In genomic region chr10:108184763-108185162, GRCm38 (mm10) we compare ENCODE assay signal across 20 mouse cellular contexts. TPM values are rescaled to one million over a fixed set of nuclear protein-coding genes. Genes with fewer than 3 reads are reported as not detected.
A peak's percentile ranks its signal among the peaks of the same experiment; 100 is the strongest.
DNase-seq lines count a peak whose midpoint lies in the region; ATAC-seq and TF ChIP-seq lines count a peak whose summit lies in the region.
"Had no signal": no experiment of that assay in that cellular context is flagged by ENCODE, and none has a peak within 500 bp of the region (broad histone marks: within the 10 kb centered on the region; RNA-seq: fewer than 3 reads in every experiment).

No protein-coding gene starts in this region.

- H3K4me1 ChIP-seq in forebrain, embryonic 14.5 days (ENCODE audit: control insufficient read depth, insufficient read depth, low read length): no peaks in the 10 kb centered on the region
- H3K4me1 ChIP-seq in forebrain, embryonic 15.5 days: no peaks in the 10 kb centered on the region; the same call in 1 of the 2 replicates
- H3K4me1 ChIP-seq in kidney, postnatal 0 days (replicated peaks; ENCODE audit: insufficient read depth, low read length): no peaks in the 10 kb centered on the region; the same call in 1 of the 2 replicates
- H3K4me1 ChIP-seq in midbrain, postnatal 0 days (ENCODE audit: insufficient read depth, low read length): 0 out of 2 replicates have a peak, but pooled peaks cover under 1% of the 10 kb centered on the region
- 0 out of 2 replicates have a peak, but pooled peaks cover 2% of the 10 kb centered on the region for H3K4me1 ChIP-seq in midbrain, embryonic 13.5 days (replicated peaks)
- peaks cover 12% of the 10 kb centered on the region; the same call in 1 of the 2 replicates for H3K4me1 ChIP-seq in neural tube, embryonic 15.5 days
- H3K4me1 ChIP-seq: limb, embryonic 10.5 days; neural tube, embryonic 12.5 days had no signal

- ATAC-seq in forebrain, embryonic 14.5 days: no peak
- ATAC-seq in forebrain, embryonic 15.5 days (replicated peaks): no peak
- no peak for ATAC-seq in kidney, postnatal 0 days (replicated peaks; ENCODE audit: low FRiP score, low read depth)
- no peak for ATAC-seq in midbrain, postnatal 0 days (ENCODE audit: low FRiP score)
- ATAC-seq in midbrain, embryonic 13.5 days: no peak
- ATAC-seq in neural tube, embryonic 15.5 days (ENCODE audit: low FRiP score): no peak
- ATAC-seq: intestine, embryonic 15.5 days; liver, embryonic 12.5 days; midbrain, embryonic 15.5 days had no signal

- no peak overlapping the region for H3K4me3 ChIP-seq in forebrain, embryonic 14.5 days (ENCODE audit: low read depth, low read length)
- H3K4me3 ChIP-seq in forebrain, embryonic 15.5 days: no peak overlapping the region
- H3K4me3 ChIP-seq in kidney, postnatal 0 days (replicated peaks; ENCODE audit: low read depth, low read length): no peak overlapping the region
- no peak overlapping the region for H3K4me3 ChIP-seq in midbrain, postnatal 0 days (ENCODE audit: low read depth, low read length)
- H3K4me3 ChIP-seq in midbrain, embryonic 13.5 days (replicated peaks): no peak overlapping the region
- no peak overlapping the region for H3K4me3 ChIP-seq in neural tube, embryonic 15.5 days (replicated peaks)
- H3K4me3 ChIP-seq: forebrain, embryonic 13.5 days; intestine, embryonic 15.5 days; limb, embryonic 10.5 days; liver, embryonic 12.5 days; midbrain, embryonic 15.5 days; neural tube, embryonic 12.5 days had no signal

- WGBS in forebrain, embryonic 14.5 days: 86% methylated on average over 8 of the region's 8 CpGs
- 75% methylated on average over 8 of the region's 8 CpGs for WGBS in forebrain, embryonic 15.5 days
- WGBS in kidney, postnatal 0 days: 51% methylated on average over 8 of the region's 8 CpGs
- WGBS in midbrain, postnatal 0 days: 73% methylated on average over 8 of the region's 8 CpGs
- WGBS in midbrain, embryonic 13.5 days: 80% methylated on average over 8 of the region's 8 CpGs
- 70% methylated on average over 8 of the region's 8 CpGs for WGBS in neural tube, embryonic 15.5 days

- DNase-seq in forebrain, embryonic 14.5 days (ENCODE audit: low spot score): peak; percentile 10
- peak; percentile 38 for DNase-seq in kidney, postnatal 0 days (ENCODE audit: low spot score)
- DNase-seq in kidney, adult 8-10 months: no peak
- DNase-seq in midbrain, postnatal 0 days (ENCODE audit: low spot score): peak; percentile 12
- DNase-seq in spleen, postnatal 10 days (ENCODE audit: low spot score in 2 of 2): no peak
- DNase-seq: cerebellum, postnatal 14 days; gastrocnemius, postnatal 36 days; kidney, postnatal 10 days; right cerebral cortex, postnatal 4 days; thymus, postnatal 4 days had no signal

- no peak overlapping the region for H3K9ac ChIP-seq in forebrain, embryonic 14.5 days (ENCODE audit: low read length)
- no peak overlapping the region for H3K9ac ChIP-seq in forebrain, embryonic 15.5 days (replicated peaks)
- H3K9ac ChIP-seq in kidney, postnatal 0 days (ENCODE audit: low read depth, low read length): no peak overlapping the region
- no peak overlapping the region for H3K9ac ChIP-seq in midbrain, postnatal 0 days (replicated peaks; ENCODE audit: low read length, poor library complexity, severe bottlenecking)
- no peak overlapping the region for H3K9ac ChIP-seq in midbrain, embryonic 13.5 days (replicated peaks)
- H3K9ac ChIP-seq in neural tube, embryonic 15.5 days (replicated peaks): no peak overlapping the region
- H3K9ac ChIP-seq: forebrain, embryonic 13.5 days; intestine, embryonic 15.5 days; liver, embryonic 12.5 days; midbrain, embryonic 15.5 days; neural tube, embryonic 12.5 days had no signal

- H3K27ac ChIP-seq in forebrain, embryonic 14.5 days (ENCODE audit: low read depth, low read length): no peak overlapping the region
- H3K27ac ChIP-seq in forebrain, embryonic 15.5 days (replicated peaks): no peak overlapping the region
- H3K27ac ChIP-seq in kidney, postnatal 0 days: no peak overlapping the region
- H3K27ac ChIP-seq in midbrain, postnatal 0 days (ENCODE audit: low read depth, low read length): no peak overlapping the region
- no peak overlapping the region for H3K27ac ChIP-seq in midbrain, embryonic 13.5 days
- peak overlapping the region; percentile 28 for H3K27ac ChIP-seq in neural tube, embryonic 15.5 days (replicated peaks)
- H3K27ac ChIP-seq: forebrain, embryonic 13.5 days; intestine, embryonic 15.5 days; limb, embryonic 10.5 days; liver, embryonic 12.5 days; macrophage; midbrain, embryonic 15.5 days; neural tube, embryonic 12.5 days had no signal

- H3K36me3 ChIP-seq in forebrain, embryonic 14.5 days (ENCODE audit: control insufficient read depth, insufficient read depth, low read length): no peaks in the 10 kb centered on the region
- no peaks in the 10 kb centered on the region for H3K36me3 ChIP-seq in forebrain, embryonic 15.5 days
- no peaks in the 10 kb centered on the region for H3K36me3 ChIP-seq in kidney, postnatal 0 days (ENCODE audit: insufficient read depth, low read length)
- H3K36me3 ChIP-seq in midbrain, postnatal 0 days (ENCODE audit: insufficient read depth, low read length): no peaks in the 10 kb centered on the region
- H3K36me3 ChIP-seq in midbrain, embryonic 13.5 days: no peaks in the 10 kb centered on the region
- no peaks in the 10 kb centered on the region for H3K36me3 ChIP-seq in neural tube, embryonic 15.5 days
- H3K36me3 ChIP-seq: intestine, embryonic 15.5 days; midbrain, embryonic 15.5 days; neural tube, embryonic 12.5 days had no signal

- no peaks in the 10 kb centered on the region for H3K9me3 ChIP-seq in forebrain, embryonic 14.5 days (replicated peaks; ENCODE audit: control insufficient read depth, low read length)
- H3K9me3 ChIP-seq in forebrain, embryonic 15.5 days: no peaks in the 10 kb centered on the region
- no peaks in the 10 kb centered on the region for H3K9me3 ChIP-seq in kidney, postnatal 0 days (replicated peaks; ENCODE audit: low read length)
- H3K9me3 ChIP-seq in midbrain, postnatal 0 days (ENCODE audit: low read length): no peaks in the 10 kb centered on the region
- no peaks in the 10 kb centered on the region for H3K9me3 ChIP-seq in midbrain, embryonic 13.5 days
- no peaks in the 10 kb centered on the region for H3K9me3 ChIP-seq in neural tube, embryonic 15.5 days (replicated peaks)
- H3K9me3 ChIP-seq: forebrain, embryonic 13.5 days; intestine, embryonic 15.5 days; limb, embryonic 10.5 days; liver, embryonic 12.5 days; midbrain, embryonic 15.5 days; neural tube, embryonic 12.5 days had no signal

- H3K4me2 ChIP-seq in forebrain, embryonic 14.5 days (ENCODE audit: low read length): no peak overlapping the region
- H3K4me2 ChIP-seq in forebrain, embryonic 15.5 days (replicated peaks): no peak overlapping the region
- no peak overlapping the region for H3K4me2 ChIP-seq in kidney, postnatal 0 days (ENCODE audit: low read length)
- no peak overlapping the region for H3K4me2 ChIP-seq in midbrain, postnatal 0 days (ENCODE audit: low read depth, low read length, poor library complexity, severe bottlenecking)
- H3K4me2 ChIP-seq in midbrain, embryonic 13.5 days (replicated peaks): no peak overlapping the region
- H3K4me2 ChIP-seq in neural tube, embryonic 15.5 days: no peak overlapping the region
- H3K4me2 ChIP-seq: forebrain, embryonic 13.5 days; intestine, embryonic 15.5 days; liver, embryonic 12.5 days; midbrain, embryonic 15.5 days; neural tube, embryonic 12.5 days had no signal

- no peaks in the 10 kb centered on the region for H3K27me3 ChIP-seq in forebrain, embryonic 14.5 days (replicated peaks; ENCODE audit: control insufficient read depth, insufficient read depth, low read length)
- H3K27me3 ChIP-seq in forebrain, embryonic 15.5 days: no peaks in the 10 kb centered on the region
- no peaks in the 10 kb centered on the region for H3K27me3 ChIP-seq in kidney, postnatal 0 days (ENCODE audit: insufficient read depth, low read length)
- H3K27me3 ChIP-seq in midbrain, postnatal 0 days (ENCODE audit: insufficient read depth, low read length): no peaks in the 10 kb centered on the region
- H3K27me3 ChIP-seq in midbrain, embryonic 13.5 days: no peaks in the 10 kb centered on the region
- no peaks in the 10 kb centered on the region for H3K27me3 ChIP-seq in neural tube, embryonic 15.5 days (replicated peaks)
- H3K27me3 ChIP-seq: forebrain, embryonic 13.5 days; intestine, embryonic 15.5 days; liver, embryonic 12.5 days; midbrain, embryonic 15.5 days; neural tube, embryonic 12.5 days had no signal

- TF ChIP-seq CTCF in kidney, postnatal 0 days (IDR thresholded peaks at IDR 0.05; ENCODE audit: low read depth): no peak
- no peak for TF ChIP-seq CTCF in midbrain, postnatal 0 days (IDR thresholded peaks at IDR 0.05)

RNA-seq across cellular contexts. Expression of gene Ppp1r12a, which starts 22.8 kb away (rescaled TPM):
- 64.9 and 71.5 TPM in 2 replicates for polyA plus RNA-seq in forebrain, embryonic 14.5 days (2014; fragmentation: Nextera tagmentation; extraction: Ambion mirVana)
- polyA plus RNA-seq in forebrain, embryonic 15.5 days (2015; fragmentation: Nextera tagmentation; extraction: Ambion mirVana): 80.1 and 82.4 TPM in 2 replicates
- polyA plus RNA-seq in kidney, postnatal 0 days (2015; fragmentation: Nextera tagmentation; extraction: Ambion mirVana): 74.0 and 76.7 TPM in 2 replicates
- 71.7 and 83.9 TPM in 2 replicates for total RNA-seq in midbrain, postnatal 0 days (2014; rRNA removed)
- polyA plus RNA-seq in midbrain, postnatal 0 days (2015; fragmentation: Nextera tagmentation; extraction: Ambion mirVana): 52.0 and 54.3 TPM in 2 replicates
- 84.4 and 87.5 TPM in 2 replicates for polyA plus RNA-seq in midbrain, embryonic 13.5 days (2015; fragmentation: Nextera tagmentation; extraction: Ambion mirVana)
- polyA plus RNA-seq in neural tube, embryonic 15.5 days (2015; fragmentation: Nextera tagmentation; extraction: Ambion mirVana): 63.4 and 73.3 TPM in 2 replicates

Comparison
In these comparisons a context has a peak if more than half of its experiments do, and no peak if none do; other contexts are left out.
1. DNase-seq: peak in forebrain, embryonic 14.5 days (single experiment), kidney, postnatal 0 days (single experiment) and midbrain, postnatal 0 days (single experiment); none in kidney, adult 8-10 months (0 of 2) and spleen, postnatal 10 days (0 of 2).